Mouse (Mus musculus) C2C12 (cell line): ENCODE data around the gene Plscr1.
A peak's percentile ranks its signal among the peaks of the same experiment; 100 is the strongest.

Source experiments
- CEBPB ChIP-seq: IDR thresholded peaks from one replicate; pipeline ENCODE4 v1.6.1; 2011; ENCODE audit warnings: low read depth, mild to moderate bottlenecking, control low read depth, moderate library complexity
- CTCF ChIP-seq: IDR thresholded peaks from one replicate; pipeline ENCODE4 v1.5.1; 2011; ENCODE audit not compliant: control insufficient read depth, insufficient read depth, insufficient read length
- FOSL1 ChIP-seq: IDR thresholded peaks from one replicate; pipeline ENCODE4 v1.8.0; 2011; ENCODE audit warnings: mild to moderate bottlenecking, low read length; ENCODE audit not compliant: poor library complexity, insufficient read depth, severe bottlenecking
- MAX ChIP-seq: IDR thresholded peaks from one replicate; pipeline ENCODE4 v1.6.1; 2011; ENCODE audit warnings: mild to moderate bottlenecking, control low read depth
- MYOD1 ChIP-seq: IDR thresholded peaks from one replicate; pipeline ENCODE4 v1.6.1; 2011; ENCODE audit warnings: low read depth; ENCODE audit not compliant: control insufficient read depth, insufficient read length
- MYOG ChIP-seq: IDR thresholded peaks from one replicate; pipeline ENCODE4 v1.6.1; 2011; ENCODE audit not compliant: control insufficient read depth, insufficient read length; ENCODE audit errors: extremely low read depth
- USF1 ChIP-seq: IDR thresholded peaks from one replicate; pipeline ENCODE4 v1.6.1; 2011; ENCODE audit warnings: low read depth, mild to moderate bottlenecking, control low read depth, moderate library complexity

- no peak for TF ChIP-seq CTCF
- no peak for TF ChIP-seq MAX
- TF ChIP-seq USF1: no peak
- TF ChIP-seq CEBPB: no peak
- TF ChIP-seq MYOG: no peak
- TF ChIP-seq FOSL1: peak; percentile 27
- no peak for TF ChIP-seq MYOD1
Measured at GRCm38 (mm10) chr9:92282563-92283171, 33.1 kb downstream of the Plscr1 start.
